Mouse (Mus musculus): ENCODE measurements around the gene Ppp1r13b.

Ppp1r13b gene

GRCm38 (mm10) chr12:111916514-111917217 is 8.8 kb upstream of the Ppp1r13b start:
- DNase-seq (ENCODE audit: low spot score) = no peak

DNA sequence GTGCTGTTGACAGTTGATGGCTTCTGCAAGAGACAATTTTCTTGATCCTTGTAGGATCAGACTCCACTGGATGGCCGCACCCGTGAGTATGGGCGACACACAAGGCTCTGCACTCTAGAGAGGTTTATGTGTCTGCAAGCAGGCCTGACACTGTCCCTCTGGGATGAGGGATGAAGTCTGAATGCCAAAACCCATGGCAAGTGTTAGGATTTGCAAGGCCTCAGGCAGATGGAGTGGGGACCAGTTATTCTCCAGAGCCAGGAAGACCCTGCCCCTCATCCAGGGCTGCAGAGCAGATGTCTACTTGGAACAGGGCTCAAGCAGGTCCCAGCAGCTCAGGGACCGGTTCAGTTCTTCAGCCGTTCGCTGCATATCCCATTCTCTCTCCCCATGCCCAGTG is 7.9 kb upstream of the Ppp1r13b start:
- DNase-seq (ENCODE audit: low spot score) = no peak

- no peak for DNase-seq (ENCODE audit: low spot score)
These were observed 6.1 kb upstream of the Ppp1r13b start for GRCm38 (mm10) chr12:111914031-111914430.

- DNase-seq (ENCODE audit: low spot score) = no peak
These were observed 4.9 kb upstream of the Ppp1r13b start for GRCm38 (mm10) chr12:111912802-111913201.

- DNase-seq (ENCODE audit: low spot score) = no peak
These were observed 3.9 kb upstream of the Ppp1r13b start for GRCm38 (mm10) chr12:111911796-111912195.

DNA sequence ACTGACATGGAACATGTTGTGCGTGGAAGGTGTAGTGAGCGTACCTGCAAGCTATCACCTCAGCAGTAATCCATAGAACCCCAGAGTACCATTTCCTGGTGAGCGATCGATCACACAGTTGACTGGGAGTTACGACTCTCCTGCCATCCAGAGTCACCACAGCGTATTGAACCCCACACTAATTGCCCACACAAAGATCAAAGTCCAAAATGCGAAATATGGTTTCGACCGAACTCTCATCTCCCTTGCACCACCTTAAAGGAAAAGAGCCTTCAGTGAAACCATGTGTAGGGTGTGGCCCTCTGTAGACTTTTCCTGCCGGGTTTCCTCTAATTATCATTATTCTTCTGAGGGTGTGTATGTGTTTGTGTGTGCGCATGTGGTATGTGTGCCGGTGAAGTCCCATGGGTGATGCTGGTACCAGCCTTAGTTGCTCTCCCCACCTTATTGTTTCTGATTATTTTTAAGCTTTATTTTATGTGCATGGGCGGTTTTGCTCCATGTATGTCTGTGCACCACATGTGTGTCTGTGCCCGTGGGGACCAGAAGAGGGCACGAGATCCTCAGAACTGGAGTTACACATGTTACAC is 3.4 kb upstream of the Ppp1r13b start:
- DNase-seq (ENCODE audit: low spot score) = no peak

DNA sequence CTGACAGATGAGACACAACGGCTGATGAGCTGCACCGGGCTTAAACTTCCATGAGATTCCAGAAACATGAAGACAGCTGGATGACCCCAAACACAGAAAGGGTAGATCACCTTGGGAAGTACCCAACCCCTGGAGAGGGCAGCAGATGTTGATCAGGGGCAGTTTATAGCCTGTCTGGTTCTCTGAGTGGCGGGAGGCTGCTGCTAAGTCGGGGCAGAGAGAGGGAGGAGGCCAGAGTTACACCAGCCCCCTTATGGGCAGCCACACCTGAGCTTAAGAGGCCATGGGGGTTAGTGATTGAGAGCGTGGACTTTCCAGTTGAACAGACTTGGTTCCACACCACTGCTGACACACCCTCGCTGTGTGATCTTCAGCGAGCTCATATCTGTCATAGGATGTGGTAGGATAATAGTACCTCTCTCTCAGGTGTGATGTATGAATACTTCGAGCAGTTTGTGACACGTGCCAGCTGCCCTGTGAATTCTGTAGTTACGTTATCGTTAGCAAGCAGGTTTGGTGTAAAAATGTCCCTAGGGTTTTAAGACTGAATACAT is 1.2 kb upstream of the Ppp1r13b start:
- no peak for DNase-seq (ENCODE audit: low spot score)

GRCm38 (mm10) chr12:111907421-111907891 is 454 bp downstream of the Ppp1r13b start:
- DNase-seq (ENCODE audit: low spot score) = peak; percentile 57

GRCm38 (mm10) chr12:111906309-111906875 is 1.5 kb downstream of the Ppp1r13b start:
- no peak for DNase-seq (ENCODE audit: low spot score)

- DNase-seq (ENCODE audit: low spot score) = no peak
These were observed 5.4 kb downstream of the Ppp1r13b start for GRCm38 (mm10) chr12:111902488-111902887.

DNA sequence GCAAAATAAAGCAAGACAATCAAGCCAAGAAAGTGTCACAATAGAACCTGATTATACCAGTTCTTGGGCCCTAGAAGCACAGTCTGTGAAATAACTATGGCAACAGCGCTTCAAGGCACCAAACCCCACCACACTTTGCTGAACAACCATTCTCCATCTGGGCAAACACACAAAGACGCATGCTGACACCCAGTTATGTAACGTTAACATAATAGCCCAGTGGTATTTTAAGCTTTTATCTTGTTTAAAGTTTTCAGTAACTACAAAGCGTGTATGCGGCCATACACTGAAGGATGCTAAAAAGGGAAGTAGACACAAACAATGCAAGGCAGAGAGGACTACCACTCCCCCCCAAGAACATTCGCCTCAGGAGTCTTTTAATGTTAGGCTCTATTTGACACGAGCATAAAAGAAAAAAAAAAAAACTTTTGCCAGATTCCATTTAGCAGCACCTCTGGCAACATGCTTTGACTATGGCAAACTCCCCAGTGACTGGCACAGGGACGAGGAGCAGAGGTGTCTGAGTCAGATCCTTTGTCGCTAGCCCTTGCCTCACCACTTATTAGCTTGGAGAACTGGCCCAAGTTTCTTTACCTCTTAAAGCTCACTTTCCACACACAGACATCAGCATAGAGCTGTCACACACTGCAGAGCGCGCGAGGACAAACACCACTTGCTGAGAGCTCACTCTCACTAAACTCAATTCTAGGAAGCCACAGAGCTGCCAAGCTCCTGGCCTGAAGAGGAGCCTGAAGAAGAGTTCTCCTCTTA is 6.6 kb downstream of the Ppp1r13b start:
- no peak for DNase-seq (ENCODE audit: low spot score)

DNA sequence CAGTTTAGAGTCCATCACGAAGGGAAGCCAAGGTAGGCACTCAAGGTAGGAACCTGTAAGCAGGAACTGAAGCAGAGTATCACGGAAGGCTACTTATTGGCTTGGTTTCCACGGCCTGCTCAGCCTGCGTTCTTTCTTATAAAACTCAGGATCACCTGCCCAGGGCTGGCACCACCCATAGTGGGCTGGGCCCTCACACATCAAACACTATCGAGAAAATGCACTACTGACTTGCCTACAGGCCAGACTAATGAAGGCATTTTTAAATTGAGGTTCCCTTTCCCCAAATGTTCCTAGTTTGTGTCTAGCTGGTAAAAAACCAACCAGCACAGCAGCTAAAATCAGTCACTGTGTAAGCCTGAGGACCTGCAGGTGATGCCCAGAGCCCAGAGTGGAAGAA is 8.3 kb downstream of the Ppp1r13b start:
- no peak for DNase-seq (ENCODE audit: low spot score)

DNA sequence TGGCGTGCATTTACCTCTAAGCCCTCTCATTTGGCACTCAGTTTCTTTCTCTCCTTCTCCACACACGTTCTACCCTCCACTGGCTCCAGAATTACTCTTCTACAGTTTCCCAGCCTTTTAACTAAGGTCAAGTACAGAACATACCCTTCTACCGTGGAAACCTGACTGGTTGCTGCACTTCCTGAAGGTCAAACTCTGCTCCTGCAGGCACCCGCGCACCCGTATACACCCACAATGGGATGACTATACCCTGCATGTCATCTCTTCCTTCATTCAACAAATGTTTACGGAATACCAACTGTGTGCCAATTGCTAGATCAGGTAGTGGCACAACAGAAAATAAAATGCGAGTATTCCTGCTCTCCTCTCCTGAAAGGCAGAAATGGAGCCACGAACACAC is 9.2 kb downstream of the Ppp1r13b start:
- no peak for DNase-seq (ENCODE audit: low spot score)

DNA sequence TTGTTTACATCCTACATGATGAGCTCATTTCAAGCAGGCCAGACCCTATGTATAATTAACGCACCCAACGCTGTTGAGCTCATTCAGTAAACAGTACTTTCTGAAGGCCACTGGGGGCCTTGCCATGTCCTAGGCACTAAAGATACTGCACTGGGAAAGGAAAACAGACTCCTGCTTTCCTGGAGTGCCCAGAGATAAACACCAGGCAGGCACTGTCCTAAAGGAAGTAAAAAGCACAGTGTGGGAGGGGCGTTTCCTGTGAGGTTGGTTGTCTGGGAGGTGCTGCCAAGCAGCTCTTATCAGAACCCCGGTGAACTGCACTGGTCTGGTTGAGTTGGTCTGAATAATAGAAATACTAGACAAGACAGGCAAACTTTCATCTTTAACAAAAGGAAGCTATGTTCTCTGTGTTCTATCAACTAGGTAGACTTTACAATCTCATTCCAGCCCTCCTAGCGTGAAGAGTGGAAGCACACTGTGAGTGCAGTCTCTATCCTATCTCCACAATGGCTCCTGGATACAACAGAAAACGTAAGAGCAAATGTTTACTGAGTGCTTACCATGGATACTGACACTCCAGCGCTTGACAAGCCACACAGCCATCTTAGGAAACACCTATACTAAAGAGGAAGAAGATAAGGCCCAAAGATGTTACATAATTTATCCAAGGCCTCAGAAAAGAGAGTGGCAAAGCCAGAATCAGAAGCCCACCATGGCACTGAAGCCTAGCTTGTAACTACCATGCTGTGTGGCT is 10.8 kb downstream of the Ppp1r13b start:
- peak; percentile 70 for DNase-seq (ENCODE audit: low spot score)

- no peak for DNase-seq (ENCODE audit: low spot score)
These were observed 13.8 kb downstream of the Ppp1r13b start for GRCm38 (mm10) chr12:111894082-111894481.

DNA sequence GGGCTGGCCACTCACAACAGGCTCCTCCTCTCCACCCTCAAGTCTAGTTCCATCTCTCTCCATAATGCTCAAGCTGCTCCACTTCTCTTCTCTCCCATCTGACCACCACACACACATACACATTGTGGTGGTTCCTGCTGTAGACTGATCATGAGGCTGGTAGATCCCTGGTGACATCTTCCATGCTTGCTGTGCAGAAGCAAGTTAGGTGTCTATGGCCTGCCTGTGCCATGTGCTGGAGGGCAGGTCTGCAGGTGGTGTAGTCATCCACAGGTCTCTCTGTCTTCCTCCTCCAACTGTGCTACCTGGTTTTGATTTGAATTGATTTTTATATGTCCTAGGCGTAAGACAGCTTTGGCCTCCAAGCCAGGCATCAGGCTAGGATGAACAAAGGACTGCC is 14.9 kb downstream of the Ppp1r13b start:
- DNase-seq (ENCODE audit: low spot score) = no peak

DNA sequence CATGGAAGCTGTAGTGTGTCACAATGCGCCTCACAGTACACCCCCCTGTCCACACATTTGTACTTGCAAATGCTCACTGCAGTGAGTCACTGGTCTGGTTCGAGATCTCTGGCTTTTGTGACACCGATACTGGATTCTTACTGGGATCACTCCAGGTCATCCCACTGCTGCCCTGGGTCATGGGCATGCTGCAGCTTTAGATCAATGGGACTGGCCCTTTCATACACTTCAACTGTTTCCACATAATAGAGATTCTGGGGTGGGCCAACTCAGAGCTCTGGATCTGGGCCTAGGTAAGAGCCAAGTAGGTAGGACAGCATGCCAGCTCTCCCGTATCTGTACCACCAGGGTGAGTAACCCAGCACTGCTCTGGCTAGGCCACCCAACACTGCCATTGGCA is 16.1 kb downstream of the Ppp1r13b start:
- no peak for DNase-seq (ENCODE audit: low spot score)

DNA sequence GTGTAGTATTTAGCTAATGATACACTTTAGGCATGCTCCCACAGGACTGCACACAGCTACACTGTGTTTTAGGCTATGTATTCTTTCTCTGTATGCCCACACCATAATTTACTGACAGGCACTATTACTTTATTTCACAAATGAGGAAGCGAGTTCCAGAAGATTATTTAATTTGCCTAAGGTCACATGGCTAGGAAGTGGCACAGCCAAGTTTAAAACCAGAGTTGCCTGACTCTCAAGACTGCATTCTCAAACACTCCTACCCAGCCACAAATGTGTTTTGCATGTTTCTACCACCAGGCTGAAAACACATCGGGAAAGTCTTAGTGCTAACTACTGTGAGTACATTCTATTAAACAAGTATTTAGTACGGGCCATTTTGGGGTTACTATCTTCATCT is 18.7 kb downstream of the Ppp1r13b start:
- DNase-seq (ENCODE audit: low spot score) = no peak

GRCm38 (mm10) chr12:111888303-111888864 is 19.5 kb downstream of the Ppp1r13b start:
- DNase-seq (ENCODE audit: low spot score) = no peak

DNA sequence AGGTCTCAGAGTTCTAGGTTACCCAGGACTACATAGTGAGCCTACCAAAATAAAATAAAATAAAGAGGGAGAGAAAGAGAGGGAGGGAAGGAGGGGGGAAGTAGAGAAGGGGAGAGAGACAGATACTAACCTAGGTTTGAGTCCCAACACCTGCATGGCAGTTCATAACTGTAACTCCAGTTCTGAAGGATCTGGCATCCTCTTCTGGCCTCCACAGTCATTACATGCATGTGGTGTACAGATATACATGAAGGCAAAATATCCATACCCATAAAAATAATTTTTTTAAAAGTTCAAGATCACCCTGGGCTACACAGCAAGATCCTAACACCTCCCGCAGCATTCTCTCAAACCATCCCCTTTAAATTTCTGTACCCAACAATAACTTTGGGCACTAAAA is 20.9 kb downstream of the Ppp1r13b start:
- no peak for DNase-seq (ENCODE audit: low spot score)

DNA sequence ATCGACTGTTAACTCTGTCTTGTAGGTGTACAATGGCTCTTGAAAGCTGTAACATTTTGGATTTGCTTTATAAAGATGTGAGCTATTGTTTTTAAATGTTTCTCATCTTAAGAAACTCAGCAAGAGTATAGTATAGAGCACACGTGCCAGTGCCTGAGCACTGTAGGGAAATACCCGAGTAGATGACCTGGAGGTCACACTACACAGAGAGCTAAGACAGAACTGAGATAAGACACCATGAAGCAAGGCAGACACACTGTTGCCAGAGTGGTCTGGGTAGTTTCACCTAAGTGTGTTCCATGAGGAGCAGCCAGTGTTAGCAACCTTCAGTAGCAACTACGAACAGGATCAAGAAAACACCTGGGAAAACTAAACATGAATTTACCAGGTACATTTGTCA is 25.1 kb downstream of the Ppp1r13b start:
- no peak for DNase-seq (ENCODE audit: low spot score)

Measured in ovary, adult 18-20 months (tissue).